Mouse (Mus musculus): ENCODE measurements at regions not wholly inside any gene's neighbourhood (a gene's known extent, or its start where the extent isn't known, plus 50 kb on each side); places are given as distances from the start of the nearest gene placed in this dataset.

- H3K4me3 ChIP-seq (ENCODE audit: low read length) = no peak overlapping the region
- no peak overlapping the region for H3K4me2 ChIP-seq (replicated peaks; ENCODE audit: low read depth, low read length)
- H3K4me1 ChIP-seq (ENCODE audit: insufficient read depth, low read length) = peaks cover 11% of the 10 kb centered on the region
- H3K27ac ChIP-seq (ENCODE audit: low read length) = no peak overlapping the region
- H3K27me3 ChIP-seq (ENCODE audit: insufficient read depth, low read length) = no peaks in the 10 kb centered on the region
- H3K9ac ChIP-seq (replicated peaks; ENCODE audit: low read length) = no peak overlapping the region
- WGBS = 55% methylated on average over 3 of the region's 3 CpGs
- H3K36me3 ChIP-seq (ENCODE audit: insufficient read depth, low read length) = no peaks in the 10 kb centered on the region
- no peak for ATAC-seq (ENCODE audit: low FRiP score, low TSS enrichment)
- peaks cover 3% of the 10 kb centered on the region; the same call in 1 of the 2 replicates for H3K9me3 ChIP-seq (ENCODE audit: low read length)
Observed at GRCm38 (mm10) chr11:35021990-35022625, 98.9 kb upstream of the Slit3 start.

- H3K4me2 ChIP-seq (replicated peaks; ENCODE audit: low read depth, low read length) = no peak overlapping the region
- 0 out of 2 replicates have a peak, but pooled peaks cover 4% of the 10 kb centered on the region for H3K4me1 ChIP-seq (ENCODE audit: insufficient read depth, low read length)
- ATAC-seq (ENCODE audit: low FRiP score, low TSS enrichment) = no peak
Observed at GRCm38 (mm10) chr11:35016998-35017397, 104.0 kb upstream of the Slit3 start.

GRCm38 (mm10) chr11:35011521-35012476 lies 109.2 kb upstream of the Slit3 start:
- no peaks in the 10 kb centered on the region for H3K27me3 ChIP-seq (ENCODE audit: insufficient read depth, low read length)
- H3K9me3 ChIP-seq (ENCODE audit: low read length) = no peaks in the 10 kb centered on the region
- H3K27ac ChIP-seq (ENCODE audit: low read length) = no peak overlapping the region
- H3K4me3 ChIP-seq (ENCODE audit: low read length) = no peak overlapping the region
- peaks cover 4% of the 10 kb centered on the region; the same call in 1 of the 2 replicates for H3K4me1 ChIP-seq (ENCODE audit: insufficient read depth, low read length)
- H3K36me3 ChIP-seq (ENCODE audit: insufficient read depth, low read length) = no peaks in the 10 kb centered on the region
- WGBS = 60% methylated on average over 24 of the region's 24 CpGs
- H3K4me2 ChIP-seq (replicated peaks; ENCODE audit: low read depth, low read length) = no peak overlapping the region; the same call in 1 of the 2 replicates
- H3K9ac ChIP-seq (replicated peaks; ENCODE audit: low read length) = no peak overlapping the region
- no peak for ATAC-seq (ENCODE audit: low FRiP score, low TSS enrichment)

More at GRCm38 (mm10) chr11:35016998-35017397, 104.0 kb upstream of the Slit3 start:
- Histone ChIP-seq H3K27me3 (ENCODE audit: insufficient read depth, low read length) (no peaks in the 10 kb centered on the region), H3K36me3 (ENCODE audit: insufficient read depth, low read length) (no peaks in the 10 kb centered on the region), H3K4me3 (ENCODE audit: low read length) (no peak overlapping the region), H3K27ac (ENCODE audit: low read length) (no peak overlapping the region), H3K9ac (replicated peaks; ENCODE audit: low read length) (no peak overlapping the region), H3K9me3 (ENCODE audit: low read length) (peaks cover 3% of the 10 kb centered on the region; the same call in 1 of the 2 replicates)
- WGBS = 60% methylated on average over 3 of the region's 3 CpGs

- peak overlapping the region; percentile 25 for H3K4me3 ChIP-seq (ENCODE audit: low read length)
- no peak overlapping the region for H3K27ac ChIP-seq (ENCODE audit: low read length)
- peak; percentile 54; the same call in 1 of the 2 replicates for ATAC-seq (ENCODE audit: low FRiP score, low TSS enrichment)
Observed at GRCm38 (mm10) chr11:35006773-35007567, 114.1 kb upstream of the Slit3 start.

GRCm38 (mm10) chr11:35005143-35005542 lies 115.9 kb upstream of the Slit3 start:
- Histone ChIP-seq H3K27me3 (ENCODE audit: insufficient read depth, low read length) (no peaks in the 10 kb centered on the region), H3K9ac (replicated peaks; ENCODE audit: low read length) (no peak overlapping the region), H3K36me3 (ENCODE audit: insufficient read depth, low read length) (no peaks in the 10 kb centered on the region), H3K9me3 (ENCODE audit: low read length) (no peaks in the 10 kb centered on the region), H3K4me1 (ENCODE audit: insufficient read depth, low read length) (peaks cover 7% of the 10 kb centered on the region; the same call in 1 of the 2 replicates), H3K4me3 (ENCODE audit: low read length) (no peak overlapping the region), H3K4me2 (replicated peaks; ENCODE audit: low read depth, low read length) (no peak overlapping the region), H3K27ac (ENCODE audit: low read length) (no peak overlapping the region)
- no peak for ATAC-seq (ENCODE audit: low FRiP score, low TSS enrichment)
- WGBS = 74% methylated on average over 3 of the region's 3 CpGs

More at GRCm38 (mm10) chr11:35006773-35007567, 114.1 kb upstream of the Slit3 start:
- Histone ChIP-seq H3K9me3 (ENCODE audit: low read length) (no peaks in the 10 kb centered on the region), H3K9ac (replicated peaks; ENCODE audit: low read length) (peak overlapping the region; percentile 12; the same call in 1 of the 2 replicates), H3K27me3 (ENCODE audit: insufficient read depth, low read length) (no peaks in the 10 kb centered on the region), H3K4me2 (replicated peaks; ENCODE audit: low read depth, low read length) (peak overlapping the region; percentile 36), H3K36me3 (ENCODE audit: insufficient read depth, low read length) (no peaks in the 10 kb centered on the region), H3K4me1 (ENCODE audit: insufficient read depth, low read length) (peaks cover 7% of the 10 kb centered on the region; the same call in 1 of the 2 replicates)
- 13% methylated on average over 20 of the region's 20 CpGs for WGBS

GRCm38 (mm10) chr11:35004431-35004830 lies 116.6 kb upstream of the Slit3 start:
- Histone ChIP-seq H3K27ac (ENCODE audit: low read length) (no peak overlapping the region), H3K4me1 (ENCODE audit: insufficient read depth, low read length) (peaks cover 7% of the 10 kb centered on the region; the same call in 1 of the 2 replicates), H3K36me3 (ENCODE audit: insufficient read depth, low read length) (no peaks in the 10 kb centered on the region), H3K27me3 (ENCODE audit: insufficient read depth, low read length) (no peaks in the 10 kb centered on the region), H3K4me2 (replicated peaks; ENCODE audit: low read depth, low read length) (no peak overlapping the region), H3K9me3 (ENCODE audit: low read length) (no peaks in the 10 kb centered on the region), H3K9ac (replicated peaks; ENCODE audit: low read length) (no peak overlapping the region), H3K4me3 (ENCODE audit: low read length) (no peak overlapping the region)
- ATAC-seq (ENCODE audit: low FRiP score, low TSS enrichment) = no peak
- WGBS = 85% methylated on average over 1 of the region's 1 CpGs

- H3K4me2 ChIP-seq (replicated peaks; ENCODE audit: low read depth, low read length) = no peak overlapping the region
- WGBS = 27% methylated on average over 3 of the region's 3 CpGs
- H3K9me3 ChIP-seq (ENCODE audit: low read length) = no peaks in the 10 kb centered on the region
- no peak overlapping the region for H3K4me3 ChIP-seq (ENCODE audit: low read length)
- H3K27me3 ChIP-seq (ENCODE audit: insufficient read depth, low read length) = no peaks in the 10 kb centered on the region
- no peak overlapping the region for H3K9ac ChIP-seq (replicated peaks; ENCODE audit: low read length)
- ATAC-seq (ENCODE audit: low FRiP score, low TSS enrichment) = no peak
- no peaks in the 10 kb centered on the region for H3K36me3 ChIP-seq (ENCODE audit: insufficient read depth, low read length)
- H3K27ac ChIP-seq (ENCODE audit: low read length) = no peak overlapping the region
- peaks cover 7% of the 10 kb centered on the region; the same call in 1 of the 2 replicates for H3K4me1 ChIP-seq (ENCODE audit: insufficient read depth, low read length)
Observed at GRCm38 (mm10) chr11:35003956-35004355, 117.1 kb upstream of the Slit3 start.

- Histone ChIP-seq H3K9me3 (ENCODE audit: low read length) (no peaks in the 10 kb centered on the region), H3K27me3 (ENCODE audit: insufficient read depth, low read length) (no peaks in the 10 kb centered on the region), H3K36me3 (ENCODE audit: insufficient read depth, low read length) (no peaks in the 10 kb centered on the region), H3K9ac (replicated peaks; ENCODE audit: low read length) (no peak overlapping the region), H3K4me3 (ENCODE audit: low read length) (no peak overlapping the region), H3K4me1 (ENCODE audit: insufficient read depth, low read length) (no peaks in the 10 kb centered on the region), H3K27ac (ENCODE audit: low read length) (no peak overlapping the region), H3K4me2 (replicated peaks; ENCODE audit: low read depth, low read length) (no peak overlapping the region)
- 100% methylated on average over 2 of the region's 2 CpGs for WGBS
- ATAC-seq (ENCODE audit: low FRiP score, low TSS enrichment) = no peak
Observed at GRCm38 (mm10) chr11:34997906-34998305, 123.1 kb upstream of the Slit3 start.

GRCm38 (mm10) chr11:34995515-34995914 lies 125.5 kb upstream of the Slit3 start:
- Histone ChIP-seq H3K4me2 (replicated peaks; ENCODE audit: low read depth, low read length) (no peak overlapping the region), H3K27ac (ENCODE audit: low read length) (no peak overlapping the region), H3K9ac (replicated peaks; ENCODE audit: low read length) (no peak overlapping the region), H3K36me3 (ENCODE audit: insufficient read depth, low read length) (no peaks in the 10 kb centered on the region), H3K27me3 (ENCODE audit: insufficient read depth, low read length) (no peaks in the 10 kb centered on the region), H3K9me3 (ENCODE audit: low read length) (no peaks in the 10 kb centered on the region), H3K4me3 (ENCODE audit: low read length) (no peak overlapping the region), H3K4me1 (ENCODE audit: insufficient read depth, low read length) (no peaks in the 10 kb centered on the region)
- whole genome bisulfite sequencing = 75% methylated on average over 4 of the region's 4 CpGs
- ATAC-seq (ENCODE audit: low FRiP score, low TSS enrichment) = no peak

All from kidney, embryonic 16.5 days (tissue).